ENCODE assay signal across 18 mouse cellular contexts in the genomic region with DNA sequence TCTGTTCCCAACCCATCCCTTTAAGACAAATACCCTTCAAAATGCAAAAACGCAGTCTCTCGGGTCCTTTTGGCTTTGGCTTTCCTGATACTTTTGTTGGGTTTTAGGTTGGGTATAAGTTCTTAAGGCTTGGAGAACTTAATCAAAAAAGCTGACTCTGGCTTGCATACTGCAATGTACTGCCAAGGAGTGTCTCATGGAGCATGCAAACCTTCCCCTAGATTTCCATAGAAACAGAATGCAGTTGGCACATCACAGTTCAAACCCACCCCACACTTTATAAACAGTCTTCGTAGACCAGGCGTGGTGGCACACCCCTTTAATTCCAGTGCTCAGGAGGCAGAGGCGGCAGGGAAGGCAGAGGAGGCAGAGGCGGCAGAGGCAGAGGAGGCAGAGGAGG. TPM values are rescaled to one million over a fixed set of nuclear protein-coding genes. Genes with fewer than 3 reads are reported as not detected.
DNase-seq lines count a peak whose midpoint lies in the region; ATAC-seq lines count a peak whose summit lies in the region.
"Had no signal": no experiment of that assay in that cellular context is flagged by ENCODE, and none has a peak within 500 bp of the region (broad histone marks: within the 10 kb centered on the region; RNA-seq: fewer than 3 reads in every experiment).

No protein-coding gene starts in this region.

- no peak for DNase-seq in frontal cortex, postnatal 25 days (ENCODE audit: low spot score in 2 of 2)
- DNase-seq in adipocyte (ENCODE audit: low spot score), result peak; percentile 25
- peak; percentile 22 for DNase-seq in brain, adult 2 months (ENCODE audit: low read depth, low spot score)
- peak; percentile 23 for DNase-seq in telencephalon, adult 2 months (ENCODE audit: low read depth, low spot score)
- no peak for DNase-seq in right cerebral cortex, postnatal 14 days
- DNase-seq: adrenal gland, adult 8-10 months; adrenal gland, postnatal 14 days; adrenal gland, postnatal 36 days; cerebellum, adult 11 months; cerebellum, adult 18-20 months; cerebellum, adult 8-10 months; cerebellum, adult 9-11 months; cerebellum, postnatal 14 days; cerebellum, postnatal 36 days; embryo, embryonic 11 days had no signal

- peak; percentile 67; the same call in 1 of the 2 replicates for ATAC-seq in frontal cortex, adult (ENCODE audit: low TSS enrichment)
- ATAC-seq in granulocyte monocyte progenitor cell, adult 5-6 weeks (replicated peaks; ENCODE audit: poor library complexity, severe bottlenecking), result no peak
- ATAC-seq: forebrain, embryonic 14.5 days had no signal

RNA-seq across cellular contexts. Expression of a gene that starts 46.4 kb away (rescaled TPM):
- 78.1 and 85.9 TPM in 2 replicates for total RNA-seq in granulocyte monocyte progenitor cell, adult 5-6 weeks (2014; fragmentation: Nextera tagmentation)
- total RNA-seq in granulocyte monocyte progenitor cell, adult 5-6 weeks (2017), result 149 and 165 TPM in 2 replicates

Comparison
In these comparisons a context has a peak if more than half of its experiments do, and no peak if none do; other contexts are left out.
1. DNase-seq: peak in adipocyte (single experiment), brain, adult 2 months (single experiment) and telencephalon, adult 2 months (single experiment); none in frontal cortex, postnatal 25 days (0 of 2) and right cerebral cortex, postnatal 14 days (single experiment).